Mouse (Mus musculus): ENCODE results near the gene 4930452B06Rik. TPM values are rescaled to one million over a fixed set of nuclear protein-coding genes. Genes with fewer than 3 reads are reported as not detected.

Gene 4930452B06Rik
- polyA plus RNA-seq, 1 experiment from 2014 or later = 6.6 TPM

GRCm38 (mm10) chr14:8514071-8514470 lies 152.0 kb downstream of the 4930452B06Rik start:
- Histone ChIP-seq H3K4me3 (no peak overlapping the region), H3K27ac (no peak overlapping the region), H3K36me3 (no peaks in the 10 kb centered on the region), H3K4me1 (no peaks in the 10 kb centered on the region), H3K4me2 (replicated peaks) (no peak overlapping the region), H3K9ac (no peak overlapping the region), H3K27me3 (replicated peaks) (no peaks in the 10 kb centered on the region), H3K9me3 (no peaks in the 10 kb centered on the region)
- no peak for ATAC-seq (ENCODE audit: low FRiP score, low read depth)
- WGBS = 95% methylated on average over 3 of the region's 3 CpGs

- H3K4me1 ChIP-seq = no peaks in the 10 kb centered on the region
- ATAC-seq (ENCODE audit: low FRiP score, low read depth) = no peak
- 85% methylated on average over 4 of the region's 4 CpGs for WGBS
- H3K36me3 ChIP-seq = no peaks in the 10 kb centered on the region
- H3K9ac ChIP-seq = no peak overlapping the region
- no peak overlapping the region for H3K4me2 ChIP-seq (replicated peaks)
- no peaks in the 10 kb centered on the region for H3K9me3 ChIP-seq
- no peak overlapping the region for H3K27ac ChIP-seq
- H3K27me3 ChIP-seq (replicated peaks) = no peaks in the 10 kb centered on the region
- H3K4me3 ChIP-seq = no peak overlapping the region
Measured at GRCm38 (mm10) chr14:8511276-8511675, 154.8 kb downstream of the 4930452B06Rik start.

- H3K4me2 ChIP-seq (replicated peaks) = no peak overlapping the region
- H3K9me3 ChIP-seq = no peaks in the 10 kb centered on the region
- H3K36me3 ChIP-seq = no peaks in the 10 kb centered on the region
- WGBS = 93% methylated on average over 10 of the region's 10 CpGs
- H3K4me3 ChIP-seq = no peak overlapping the region
- no peak overlapping the region for H3K9ac ChIP-seq
- no peak overlapping the region for H3K27ac ChIP-seq
- no peaks in the 10 kb centered on the region for H3K4me1 ChIP-seq
- ATAC-seq (ENCODE audit: low FRiP score, low read depth) = no peak
- no peaks in the 10 kb centered on the region for H3K27me3 ChIP-seq (replicated peaks)
Measured at GRCm38 (mm10) chr14:8510288-8510959, 155.6 kb downstream of the 4930452B06Rik start.

- H3K27me3 ChIP-seq (replicated peaks) = no peaks in the 10 kb centered on the region
- ATAC-seq (ENCODE audit: low FRiP score, low read depth) = no peak
- no peak overlapping the region for H3K4me2 ChIP-seq (replicated peaks)
- H3K9ac ChIP-seq = no peak overlapping the region
- no peaks in the 10 kb centered on the region for H3K4me1 ChIP-seq
- H3K27ac ChIP-seq = no peak overlapping the region
- H3K36me3 ChIP-seq = no peaks in the 10 kb centered on the region
- H3K9me3 ChIP-seq = no peaks in the 10 kb centered on the region
- H3K4me3 ChIP-seq = no peak overlapping the region
Measured at GRCm38 (mm10) chr14:8508669-8509068, 157.4 kb downstream of the 4930452B06Rik start.

GRCm38 (mm10) chr14:8504206-8504605 lies 161.8 kb downstream of the 4930452B06Rik start:
- Histone ChIP-seq H3K4me2 (replicated peaks) (no peak overlapping the region), H3K27ac (no peak overlapping the region), H3K9me3 (no peaks in the 10 kb centered on the region), H3K4me3 (no peak overlapping the region), H3K27me3 (replicated peaks) (no peaks in the 10 kb centered on the region), H3K4me1 (no peaks in the 10 kb centered on the region), H3K36me3 (no peaks in the 10 kb centered on the region), H3K9ac (no peak overlapping the region)
- WGBS = 96% methylated on average over 2 of the region's 2 CpGs
- no peak for ATAC-seq (ENCODE audit: low FRiP score, low read depth)

- no peaks in the 10 kb centered on the region for H3K36me3 ChIP-seq
- no peak overlapping the region for H3K27ac ChIP-seq
- no peaks in the 10 kb centered on the region for H3K4me1 ChIP-seq
- 90% methylated on average over 3 of the region's 3 CpGs for WGBS
- H3K27me3 ChIP-seq (replicated peaks) = no peaks in the 10 kb centered on the region
- H3K9me3 ChIP-seq = no peaks in the 10 kb centered on the region
- H3K4me3 ChIP-seq = no peak overlapping the region
- ATAC-seq (ENCODE audit: low FRiP score, low read depth) = no peak
- no peak overlapping the region for H3K9ac ChIP-seq
- H3K4me2 ChIP-seq (replicated peaks) = no peak overlapping the region
Measured at GRCm38 (mm10) chr14:8503345-8503744, 162.7 kb downstream of the 4930452B06Rik start.

GRCm38 (mm10) chr14:8502496-8502895 lies 163.5 kb downstream of the 4930452B06Rik start:
- Histone ChIP-seq H3K27ac (no peak overlapping the region), H3K36me3 (no peaks in the 10 kb centered on the region), H3K4me2 (replicated peaks) (no peak overlapping the region), H3K9ac (no peak overlapping the region), H3K4me1 (no peaks in the 10 kb centered on the region), H3K27me3 (replicated peaks) (no peaks in the 10 kb centered on the region), H3K9me3 (no peaks in the 10 kb centered on the region), H3K4me3 (no peak overlapping the region)
- ATAC-seq (ENCODE audit: low FRiP score, low read depth) = no peak
- 92% methylated on average over 5 of the region's 5 CpGs for WGBS

- Histone ChIP-seq H3K4me2 (replicated peaks) (no peak overlapping the region), H3K9me3 (no peaks in the 10 kb centered on the region), H3K27me3 (replicated peaks) (no peaks in the 10 kb centered on the region), H3K36me3 (no peaks in the 10 kb centered on the region), H3K4me1 (no peaks in the 10 kb centered on the region), H3K9ac (no peak overlapping the region), H3K4me3 (no peak overlapping the region), H3K27ac (no peak overlapping the region)
- ATAC-seq (ENCODE audit: low FRiP score, low read depth) = no peak
- 95% methylated on average over 2 of the region's 2 CpGs for WGBS
Measured at GRCm38 (mm10) chr14:8495691-8496090, 170.3 kb downstream of the 4930452B06Rik start.

GRCm38 (mm10) chr14:8494952-8495351 lies 171.1 kb downstream of the 4930452B06Rik start:
- Histone ChIP-seq H3K36me3 (no peaks in the 10 kb centered on the region), H3K4me2 (replicated peaks) (no peak overlapping the region), H3K9me3 (no peaks in the 10 kb centered on the region), H3K4me3 (no peak overlapping the region), H3K4me1 (no peaks in the 10 kb centered on the region), H3K9ac (no peak overlapping the region), H3K27me3 (replicated peaks) (no peaks in the 10 kb centered on the region), H3K27ac (no peak overlapping the region)
- ATAC-seq (ENCODE audit: low FRiP score, low read depth) = no peak
- 72% methylated on average over 4 of the region's 4 CpGs for WGBS

GRCm38 (mm10) chr14:8494260-8494659 lies 171.8 kb downstream of the 4930452B06Rik start:
- Histone ChIP-seq H3K36me3 (no peaks in the 10 kb centered on the region), H3K4me3 (no peak overlapping the region), H3K27me3 (replicated peaks) (no peaks in the 10 kb centered on the region), H3K9me3 (no peaks in the 10 kb centered on the region), H3K4me2 (replicated peaks) (no peak overlapping the region), H3K9ac (no peak overlapping the region), H3K4me1 (no peaks in the 10 kb centered on the region), H3K27ac (no peak overlapping the region)
- ATAC-seq (ENCODE audit: low FRiP score, low read depth) = no peak
- 77% methylated on average over 1 of the region's 1 CpGs for WGBS

- Histone ChIP-seq H3K4me1 (no peaks in the 10 kb centered on the region), H3K9me3 (no peaks in the 10 kb centered on the region), H3K36me3 (no peaks in the 10 kb centered on the region), H3K27me3 (replicated peaks) (no peaks in the 10 kb centered on the region), H3K4me3 (no peak overlapping the region), H3K4me2 (replicated peaks) (no peak overlapping the region), H3K9ac (no peak overlapping the region), H3K27ac (no peak overlapping the region)
- 62% methylated on average over 5 of the region's 5 CpGs for WGBS
- no peak for ATAC-seq (ENCODE audit: low FRiP score, low read depth)
Measured at GRCm38 (mm10) chr14:8478098-8478497, 187.9 kb downstream of the 4930452B06Rik start.

- Histone ChIP-seq H3K27me3 (replicated peaks) (no peaks in the 10 kb centered on the region), H3K27ac (no peak overlapping the region), H3K36me3 (no peaks in the 10 kb centered on the region), H3K9ac (no peak overlapping the region), H3K4me1 (no peaks in the 10 kb centered on the region), H3K9me3 (no peaks in the 10 kb centered on the region), H3K4me2 (replicated peaks) (no peak overlapping the region), H3K4me3 (no peak overlapping the region)
- WGBS = 70% methylated on average over 8 of the region's 8 CpGs
- no peak for ATAC-seq (ENCODE audit: low FRiP score, low read depth)
Measured at GRCm38 (mm10) chr14:8477348-8477747, 188.7 kb downstream of the 4930452B06Rik start.

- 68% methylated on average over 3 of the region's 3 CpGs for WGBS
- Histone ChIP-seq H3K4me1 (no peaks in the 10 kb centered on the region), H3K9me3 (no peaks in the 10 kb centered on the region), H3K9ac (no peak overlapping the region), H3K4me3 (no peak overlapping the region), H3K4me2 (replicated peaks) (no peak overlapping the region), H3K27me3 (replicated peaks) (no peaks in the 10 kb centered on the region), H3K36me3 (no peaks in the 10 kb centered on the region), H3K27ac (no peak overlapping the region)
- ATAC-seq (ENCODE audit: low FRiP score, low read depth) = no peak
Measured at GRCm38 (mm10) chr14:8476606-8477005, 189.4 kb downstream of the 4930452B06Rik start.

Measured in neural tube, embryonic 12.5 days (tissue).